Mouse (Mus musculus) heart, postnatal 0 days (tissue): ENCODE measurements around the gene Ghrl.

Experiments used
- CTCF ChIP-seq: IDR thresholded peaks from 2 replicates; pipeline ENCODE4 v1.5.1; 2016; ENCODE audit warnings: antibody characterized with exemption, control low read depth, low read depth
- EP300 ChIP-seq: IDR thresholded peaks from 2 replicates; pipeline ENCODE4 v1.6.1; 2016; ENCODE audit warnings: antibody characterized with exemption, low read depth

DNA sequence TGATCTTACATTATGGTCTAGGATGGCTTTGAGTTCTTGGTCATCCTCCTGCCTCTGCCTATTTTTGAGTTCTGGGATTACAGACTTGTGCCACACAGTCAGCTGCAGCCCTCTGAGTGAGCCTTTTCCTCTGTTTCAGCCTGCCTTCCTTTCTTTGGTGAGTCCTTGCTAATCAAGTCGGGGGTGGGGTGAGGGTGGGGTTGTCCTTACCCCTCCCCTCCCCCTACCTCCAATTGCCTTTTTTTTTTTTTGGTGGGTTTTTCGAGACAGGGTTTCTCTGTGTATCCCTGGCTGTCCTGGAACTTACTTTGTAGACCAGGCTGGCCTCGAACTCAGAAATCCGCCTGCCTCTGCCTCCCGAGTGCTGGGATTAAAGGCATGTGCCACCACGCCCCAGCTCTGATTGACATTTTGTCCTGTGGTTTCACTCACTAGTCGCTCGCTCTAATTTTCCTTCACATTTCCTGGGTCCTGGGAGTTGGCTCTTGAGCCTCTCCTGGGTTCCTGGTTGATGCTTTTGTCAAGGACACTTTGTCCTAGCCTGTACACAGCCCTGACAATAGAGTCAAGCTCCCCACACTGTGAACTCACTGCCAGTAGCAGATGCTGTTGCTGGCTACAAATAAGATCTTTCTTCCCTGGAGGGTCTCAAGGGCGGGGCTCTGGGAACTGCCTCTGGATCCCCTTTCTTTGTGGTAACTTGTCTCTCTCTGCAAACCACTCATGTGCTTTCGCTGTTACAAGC is 36.4 kb downstream of the Ghrl start:
- TF ChIP-seq CTCF, result no peak
- no peak for TF ChIP-seq EP300
